Mouse (Mus musculus) spleen, postnatal 10 days (tissue): ENCODE data around the gene AI413582.

Source experiments
- DNase-seq, 2 experiments: peaks; one replicate each; pipeline ENCODE4 v3.0.0; 2021 to 2022; ENCODE audit warnings: low spot score in 2 of 2

AI413582 gene

DNA sequence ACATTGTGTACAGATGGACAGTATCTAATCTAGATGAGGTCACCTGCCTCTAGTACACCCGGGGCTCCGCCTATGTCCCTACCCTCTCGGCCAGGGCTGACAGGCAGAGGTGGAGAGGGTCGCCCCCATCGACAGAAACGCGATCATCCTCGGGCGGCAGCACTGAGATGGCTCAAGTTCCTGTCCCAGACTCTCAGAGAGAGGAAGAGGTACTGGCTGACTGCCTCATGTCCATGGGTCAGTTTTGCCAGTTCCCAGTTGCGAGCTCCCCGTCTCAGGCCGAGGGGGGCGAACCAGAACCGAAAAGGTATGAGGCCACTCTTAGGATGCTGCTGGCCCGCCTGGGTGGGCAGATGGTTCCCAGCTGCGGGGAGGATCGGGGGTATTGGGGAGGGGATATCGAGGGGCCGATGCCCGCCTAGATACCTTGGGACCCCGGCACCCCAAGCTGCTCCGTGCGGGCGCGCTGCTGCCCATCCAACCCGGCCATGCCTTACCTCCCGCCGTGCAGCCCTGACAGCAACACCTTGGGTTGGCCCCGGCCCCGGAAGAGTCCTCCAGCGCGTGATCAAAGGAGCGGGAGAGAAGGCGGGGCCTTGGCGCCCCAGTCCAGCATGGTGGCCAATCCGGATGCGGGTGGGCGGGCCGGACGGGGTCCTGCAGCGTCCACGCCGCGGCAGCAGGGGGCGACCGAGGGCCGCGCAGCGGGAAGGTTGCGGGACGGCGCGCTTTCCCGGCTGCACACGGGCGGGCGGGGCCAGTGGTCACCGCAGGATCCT lies at the start of gene AI413582:
TSS of gene AI413582 (minus strand) at position 594 of the 779 bp plus-strand sequence.
- peak; percentile 95 to 98 for DNase-seq

DNA sequence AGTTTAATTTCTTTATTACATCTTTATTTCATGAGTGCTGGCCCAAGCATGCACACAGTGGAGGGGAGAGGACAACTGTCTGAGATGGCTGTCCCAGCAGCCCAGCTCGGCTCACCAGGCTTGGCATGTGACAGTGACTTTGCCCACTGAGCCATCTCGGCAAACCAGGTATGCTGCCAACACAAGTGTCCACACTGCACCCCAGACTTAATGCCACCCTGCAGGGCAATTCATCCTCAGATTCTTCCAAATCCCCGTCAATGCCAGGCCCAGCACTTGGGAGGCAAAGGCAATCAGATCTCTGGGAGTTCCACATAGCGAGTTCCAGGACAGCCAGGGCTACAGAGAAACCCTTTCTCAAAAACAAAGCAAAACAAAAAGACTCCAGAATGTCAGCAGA lies 47.5 kb upstream of the AI413582 start:
- DNase-seq: no peak

- DNase-seq: no peak
Measured at GRCm38 (mm10) chr17:27611994-27612393, 46.4 kb upstream of the AI413582 start.

- no peak for DNase-seq
Measured at GRCm38 (mm10) chr17:27611519-27611884, 45.9 kb upstream of the AI413582 start.

- no peak for DNase-seq
Measured at GRCm38 (mm10) chr17:27610679-27611518, 45.3 kb upstream of the AI413582 start.

- no peak for DNase-seq
Measured at GRCm38 (mm10) chr17:27609576-27609975, 44.0 kb upstream of the AI413582 start.

- peak in 1 of 2 experiments; percentile 64 for DNase-seq
Measured at GRCm38 (mm10) chr17:27603522-27604234, 38.1 kb upstream of the AI413582 start.

- DNase-seq: no peak
Measured at GRCm38 (mm10) chr17:27603036-27603435, 37.5 kb upstream of the AI413582 start.

DNA sequence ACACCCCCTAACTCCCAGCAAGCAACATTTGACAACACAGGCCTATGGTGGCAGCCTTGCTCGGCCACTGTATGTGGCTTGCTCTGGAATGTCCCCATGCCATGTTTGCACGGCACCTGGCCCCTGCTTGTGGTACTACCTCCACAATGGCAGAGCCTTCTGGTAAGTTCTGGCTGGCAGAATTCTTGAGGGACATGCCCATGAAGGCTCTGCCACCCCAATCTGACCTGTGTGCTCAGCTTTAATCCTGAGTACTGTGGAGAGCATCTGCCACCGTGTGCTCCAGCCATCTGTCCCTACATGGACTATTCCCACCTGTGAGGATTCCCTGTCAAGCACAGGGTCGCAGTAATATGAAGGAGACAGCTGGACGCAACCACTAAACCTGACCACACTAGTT lies 35.3 kb upstream of the AI413582 start:
- DNase-seq: no peak

GRCm38 (mm10) chr17:27600286-27600685 lies 34.7 kb upstream of the AI413582 start:
- no peak for DNase-seq

GRCm38 (mm10) chr17:27596376-27597190 lies 31.0 kb upstream of the AI413582 start:
- no peak for DNase-seq

GRCm38 (mm10) chr17:27595659-27596375 lies 30.3 kb upstream of the AI413582 start:
- DNase-seq: no peak

DNA sequence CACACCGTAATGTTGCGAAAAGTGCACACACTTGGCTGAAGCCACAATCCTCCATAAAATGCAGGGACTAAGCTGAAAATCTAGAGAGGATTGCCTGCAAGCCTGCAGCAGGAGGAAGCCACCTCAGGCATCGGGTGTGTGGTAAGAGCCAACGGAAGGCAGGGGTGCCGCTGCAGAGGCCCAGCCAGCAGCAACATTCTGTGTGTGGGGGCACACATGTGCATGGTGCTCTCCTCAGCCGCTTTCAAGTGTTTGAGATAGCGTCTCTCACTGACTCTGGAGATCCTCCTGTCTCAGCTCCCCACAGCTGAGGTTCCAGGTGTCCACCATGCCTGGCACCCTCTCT lies 27.0 kb upstream of the AI413582 start:
- DNase-seq: no peak

DNA sequence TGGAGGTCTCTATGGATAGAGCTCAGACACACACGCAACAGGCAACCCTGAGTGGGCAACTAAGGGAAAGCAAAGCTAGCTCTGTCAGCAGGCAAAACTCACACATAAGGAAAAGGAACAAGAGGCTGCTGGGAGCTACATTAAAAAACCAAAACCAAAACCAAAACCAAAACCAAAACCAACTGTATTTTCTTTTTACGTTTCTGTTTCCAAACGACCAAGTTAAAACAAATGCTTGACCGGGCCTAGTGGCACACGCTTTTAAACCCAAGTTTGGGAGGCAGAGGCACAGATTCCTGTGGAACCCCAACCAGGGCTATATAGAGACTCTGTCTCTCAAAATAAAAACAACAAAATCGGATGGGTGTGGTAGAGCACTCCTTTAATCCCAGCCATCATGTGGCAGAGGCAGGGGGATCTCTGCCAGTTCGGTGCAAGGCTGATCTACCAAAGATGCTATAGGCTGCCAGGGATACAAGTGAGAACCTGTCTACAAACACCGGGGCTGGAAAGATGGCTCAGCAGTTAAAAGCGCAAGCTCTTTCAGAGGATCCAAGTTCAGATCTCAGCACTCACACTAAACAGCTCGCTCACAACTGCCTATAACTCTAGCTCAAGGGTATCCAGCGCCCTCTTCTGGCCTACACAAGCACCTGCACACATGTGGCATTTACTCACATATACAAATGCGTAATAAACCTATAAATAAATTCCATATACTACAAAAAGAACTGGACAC lies 26.4 kb upstream of the AI413582 start:
- no peak for DNase-seq

GRCm38 (mm10) chr17:27588231-27588630 lies 22.7 kb upstream of the AI413582 start:
- no peak for DNase-seq

DNA sequence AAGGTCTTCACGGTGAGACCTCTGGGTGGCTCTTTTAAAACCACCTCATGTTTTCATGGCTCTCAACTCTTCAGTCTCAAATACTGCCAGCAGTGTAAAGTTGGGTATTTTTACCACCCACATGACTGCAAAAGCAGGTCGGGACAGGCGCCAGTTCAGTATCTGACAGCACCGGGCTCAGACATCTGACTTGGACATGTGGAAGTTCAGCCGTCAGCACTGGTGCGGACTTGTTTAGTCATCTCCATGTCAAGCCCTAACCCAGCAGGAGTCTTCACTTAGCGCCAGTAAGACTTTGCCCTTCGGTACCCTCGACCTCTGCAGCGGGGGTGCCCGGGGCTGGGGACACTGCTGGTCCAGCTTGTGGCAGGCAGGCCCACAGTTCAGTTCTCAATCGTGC lies 21.7 kb upstream of the AI413582 start:
- DNase-seq: no peak

DNA sequence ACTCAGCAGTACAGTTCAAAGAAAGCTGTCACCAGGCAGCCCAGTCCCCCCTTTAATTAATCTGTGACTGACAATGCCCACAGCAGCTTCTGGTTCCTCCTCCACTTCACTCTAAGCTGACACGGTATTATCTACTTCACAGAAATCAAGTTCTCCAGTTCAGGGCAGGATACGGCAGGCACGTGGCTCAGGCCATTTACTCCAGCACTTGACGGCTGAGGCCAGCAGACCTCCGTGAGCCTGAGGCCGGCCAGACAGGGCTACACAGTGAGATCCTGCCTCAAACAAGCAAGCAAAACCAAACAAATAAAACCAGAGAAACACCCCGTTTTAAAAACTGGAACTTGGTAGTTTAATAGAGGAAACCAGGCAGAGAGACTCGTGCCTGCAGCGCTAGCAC lies 21.1 kb upstream of the AI413582 start:
- no peak for DNase-seq

DNA sequence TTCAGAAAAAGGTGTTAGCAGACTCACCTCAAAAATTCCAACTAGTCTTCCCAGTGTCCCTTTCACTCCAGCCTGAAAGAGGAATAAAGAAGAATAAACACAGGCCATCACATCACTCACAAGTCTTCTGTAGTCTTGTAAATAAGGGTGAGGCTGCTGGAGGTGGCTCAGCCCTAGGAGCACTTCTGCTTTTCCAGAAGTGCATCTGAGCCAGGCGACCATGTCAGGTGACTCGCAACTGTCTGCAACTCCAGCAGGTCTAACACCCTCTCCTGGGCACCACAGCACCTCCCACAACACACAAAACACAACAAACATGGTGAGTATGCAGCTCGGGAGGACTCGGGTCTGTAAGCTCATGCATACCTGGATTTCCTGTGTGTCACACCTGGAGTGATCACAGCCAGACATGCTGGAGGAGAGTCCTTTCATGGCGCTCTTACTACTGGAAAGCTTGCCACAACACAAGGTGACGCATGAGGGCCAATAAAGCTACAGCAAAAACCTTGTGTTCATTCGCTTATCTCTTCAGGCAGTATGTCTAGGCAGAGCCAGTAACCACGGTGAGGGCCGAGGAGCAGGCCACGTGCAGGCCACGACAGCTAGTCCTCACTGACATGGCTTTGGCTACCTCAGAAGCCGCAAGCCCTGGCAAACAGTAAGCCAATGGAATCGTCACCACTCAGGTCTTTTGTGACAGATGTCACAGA lies 17.8 kb upstream of the AI413582 start:
- DNase-seq: no peak

DNA sequence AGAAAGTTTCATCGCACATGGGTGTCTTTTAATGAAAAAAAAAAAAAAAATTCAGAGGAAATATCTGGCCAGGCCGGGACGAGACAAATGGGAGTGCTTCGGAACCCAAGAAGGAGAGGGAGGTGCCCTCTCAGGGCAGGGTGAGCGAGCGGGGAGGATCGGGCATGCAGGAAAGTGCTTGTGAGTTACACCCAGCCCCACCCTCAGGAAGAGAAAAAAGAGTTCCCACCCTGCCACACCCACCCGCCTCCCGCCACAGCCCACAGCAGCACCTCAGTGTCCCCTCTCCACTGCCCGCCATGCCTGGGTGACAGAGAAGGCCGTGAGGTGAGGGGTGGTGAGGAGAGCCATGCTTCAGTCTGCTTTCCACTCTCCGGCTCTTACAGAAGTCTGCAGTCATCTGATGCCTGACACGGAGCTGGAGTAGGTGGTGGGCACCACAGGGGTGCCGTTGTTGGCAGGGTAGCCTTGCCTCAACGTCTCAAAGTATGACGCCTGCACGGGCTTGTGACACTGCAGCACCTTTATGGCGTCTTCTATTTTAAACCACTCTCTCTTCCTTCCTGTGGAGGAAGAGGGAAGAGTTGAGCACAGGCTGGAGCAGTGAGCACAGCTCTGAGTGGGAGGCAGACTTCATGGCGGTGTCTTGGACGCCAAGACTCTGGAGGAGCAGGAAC lies 15.0 kb upstream of the AI413582 start:
- DNase-seq: no peak
